Mouse (Mus musculus) kidney, adult 9 months (tissue): Measurements from ENCODE around the gene Fgl2.
"Not testable (repeated sequence)": the region's sequence is repeated elsewhere in the genome, so short reads cannot be mapped to it uniquely, and the experiment has no call there.

Source experiments
- DNase-seq: peaks from one replicate; pipeline ENCODE4 v3.0.0; 2022

Gene Fgl2

GRCm38 (mm10) chr5:21372493-21373179 lies at the start of gene Fgl2:
Gene Fgl2 (plus strand): TSS chr5:21372642.
- peak; percentile 23 for DNase-seq

- peak; percentile 77 for DNase-seq
These were observed 45.9 kb upstream of the Fgl2 start for GRCm38 (mm10) chr5:21326494-21326893.

- no peak for DNase-seq
These were observed 43.9 kb upstream of the Fgl2 start for GRCm38 (mm10) chr5:21328560-21328959.

GRCm38 (mm10) chr5:21329672-21330665 lies 42.5 kb upstream of the Fgl2 start:
- no peak for DNase-seq

GRCm38 (mm10) chr5:21331656-21332055 lies 40.8 kb upstream of the Fgl2 start:
- DNase-seq = peak; percentile 13

GRCm38 (mm10) chr5:21332119-21332518 lies 40.3 kb upstream of the Fgl2 start:
- no peak for DNase-seq

- not testable (repeated sequence) for DNase-seq
These were observed 30.2 kb upstream of the Fgl2 start for GRCm38 (mm10) chr5:21342265-21342664.

- no peak for DNase-seq
These were observed 24.1 kb upstream of the Fgl2 start for GRCm38 (mm10) chr5:21348366-21348765.

- no peak for DNase-seq
These were observed 20.8 kb upstream of the Fgl2 start for GRCm38 (mm10) chr5:21351678-21352077.

- DNase-seq = no peak
These were observed 13.8 kb upstream of the Fgl2 start for GRCm38 (mm10) chr5:21358648-21359047.

- DNase-seq = no peak
These were observed 9.1 kb upstream of the Fgl2 start for GRCm38 (mm10) chr5:21363343-21363742.

GRCm38 (mm10) chr5:21366338-21367053 lies 5.9 kb upstream of the Fgl2 start:
- no peak for DNase-seq

- DNase-seq = no peak
These were observed 4.9 kb upstream of the Fgl2 start for GRCm38 (mm10) chr5:21367514-21367913.

- no peak for DNase-seq
These were observed 2.1 kb upstream of the Fgl2 start for GRCm38 (mm10) chr5:21370218-21370947.

- no peak for DNase-seq
These were observed 522 bp upstream of the Fgl2 start for GRCm38 (mm10) chr5:21371920-21372319.

- DNase-seq = no peak
These were observed 707 bp downstream of the Fgl2 start for GRCm38 (mm10) chr5:21373180-21373518.

- DNase-seq = no peak
These were observed 4.5 kb downstream of the Fgl2 start for GRCm38 (mm10) chr5:21376935-21377334.

- DNase-seq = no peak
These were observed 6.0 kb downstream of the Fgl2 start for GRCm38 (mm10) chr5:21378397-21378796.

GRCm38 (mm10) chr5:21381986-21382385 lies 9.5 kb downstream of the Fgl2 start:
- no peak for DNase-seq

GRCm38 (mm10) chr5:21382678-21383077 lies 10.2 kb downstream of the Fgl2 start:
- no peak for DNase-seq

GRCm38 (mm10) chr5:21383392-21384251 lies 11.2 kb downstream of the Fgl2 start:
- DNase-seq = no peak
